Mouse (Mus musculus) hindlimb bud, embryonic 11.5 days (tissue): ENCODE results near the gene Tulp2.
"Not testable (repeated sequence)": the region's sequence is repeated elsewhere in the genome, so short reads cannot be mapped to it uniquely, and the experiment has no call there.

Source experiments
- DNase-seq: peaks from one replicate; pipeline ENCODE4 v3.0.0-alpha.2; 2012; ENCODE audit warnings: low read depth, low spot score; ENCODE audit errors: extremely low spot score

Tulp2 gene

DNA sequence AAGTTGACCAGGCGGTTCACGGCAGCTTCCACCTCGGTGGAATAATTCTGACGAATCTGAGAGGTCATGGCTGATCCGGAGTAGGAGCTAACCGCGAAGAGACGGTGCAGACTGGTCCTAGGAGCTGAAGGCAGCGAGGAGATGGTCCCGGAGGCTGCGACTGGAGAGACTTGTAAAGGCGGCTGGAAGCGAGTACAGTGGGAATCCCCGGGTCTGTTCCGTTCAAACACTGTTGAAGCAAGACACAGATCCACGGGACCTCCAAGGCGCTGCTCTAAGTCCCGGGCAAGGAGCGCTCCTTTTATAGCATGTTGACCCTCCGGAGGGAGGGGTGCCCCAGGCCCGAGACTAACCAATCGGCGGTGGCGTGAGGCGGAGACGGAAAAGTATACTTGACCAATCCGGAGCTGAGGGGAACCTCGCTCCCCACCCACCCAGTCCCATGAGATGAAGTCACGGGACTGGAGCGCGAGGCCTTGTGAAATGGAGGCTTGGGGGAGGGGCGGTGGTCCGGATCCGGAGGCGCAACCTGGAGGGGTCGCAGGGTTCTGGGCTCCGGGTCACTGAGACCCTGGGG is 22.0 kb upstream of the Tulp2 start, which contains the start of gene Ftl1:
Gene Ftl1 (minus strand): TSS at position 321 of the 577 bp plus-strand sequence.
- DNase-seq: peak; percentile 93

DNA sequence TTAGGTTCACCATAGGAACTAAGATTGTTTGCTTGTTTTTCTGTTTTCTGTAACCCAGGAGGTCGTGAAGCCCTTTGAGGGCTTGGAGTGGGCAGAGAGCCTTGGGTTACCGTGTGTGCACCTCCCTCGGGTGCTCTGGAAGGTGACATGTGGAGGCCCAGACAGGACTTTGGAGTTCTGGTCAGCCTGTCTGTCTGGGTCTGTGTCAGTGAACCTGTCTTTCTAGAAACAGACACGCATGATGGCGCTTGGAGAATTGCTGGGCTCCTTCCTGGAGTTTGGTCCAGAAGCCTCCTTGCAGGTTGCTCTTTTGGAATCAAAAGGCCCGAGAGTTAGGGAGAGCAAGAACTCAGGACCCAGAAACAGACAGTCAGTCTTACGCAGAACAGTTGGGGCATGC is 21.3 kb upstream of the Tulp2 start:
- no peak for DNase-seq

DNA sequence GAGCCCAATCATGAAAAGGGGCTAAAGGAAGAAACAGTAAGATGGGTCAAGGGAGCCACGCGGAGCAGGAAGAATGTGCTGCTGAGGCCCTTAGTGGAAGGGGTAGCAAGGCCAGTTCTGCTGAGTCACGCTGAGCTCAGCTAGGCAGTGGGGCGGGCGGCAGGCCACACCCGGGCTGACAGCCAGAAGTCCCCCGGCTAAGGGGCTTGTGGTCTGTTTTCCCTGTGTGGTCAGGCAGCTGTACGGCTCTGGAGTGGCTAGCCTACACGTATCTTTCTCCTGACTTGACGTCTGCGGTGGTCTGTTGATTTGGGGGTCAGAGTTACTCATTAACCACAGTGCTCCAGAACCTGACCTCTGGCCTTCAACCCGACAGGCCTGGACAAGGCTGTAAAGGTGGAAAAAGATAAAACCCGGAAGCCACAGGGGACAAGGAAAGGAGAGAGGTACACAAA is 20.8 kb upstream of the Tulp2 start:
- no peak for DNase-seq

DNA sequence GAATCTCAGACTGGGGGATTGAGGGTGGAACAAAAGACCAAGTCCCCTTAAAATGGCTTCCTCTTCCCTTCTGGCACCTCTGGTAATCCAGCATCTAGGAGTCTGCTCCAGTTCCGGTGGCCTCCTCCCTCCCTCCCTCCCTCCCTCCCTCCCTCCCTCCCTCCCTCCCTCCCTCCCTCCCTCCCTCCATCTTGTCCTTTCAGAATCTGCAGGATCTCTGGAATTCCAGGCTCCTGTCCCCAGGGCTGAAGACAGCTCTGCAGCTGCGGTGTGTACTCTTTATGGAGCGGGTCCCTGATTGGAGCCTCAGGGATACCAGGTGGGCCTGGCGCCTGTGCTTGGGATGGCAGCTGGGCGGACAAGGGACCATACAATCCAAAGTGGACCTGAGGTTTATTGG is 20.4 kb upstream of the Tulp2 start:
- no peak for DNase-seq

DNA sequence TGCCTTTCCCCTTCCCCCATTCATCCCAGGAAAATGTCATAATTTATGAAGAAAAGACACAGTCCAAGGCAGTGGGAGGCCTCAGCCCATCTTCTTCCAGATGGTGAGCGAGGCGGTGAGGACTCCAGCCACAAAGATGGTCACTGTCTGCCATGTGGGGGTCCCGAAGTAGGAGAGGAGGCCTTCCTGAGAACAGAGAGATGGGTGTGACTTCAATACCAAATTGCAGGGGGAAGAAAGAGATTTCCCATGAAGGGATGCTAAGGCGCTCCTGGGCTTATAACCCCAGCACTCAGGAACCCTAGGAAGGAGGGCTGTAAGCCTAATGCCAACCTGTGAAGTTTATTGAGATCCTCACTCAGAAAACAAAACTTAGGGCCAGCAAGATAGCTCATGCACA is 19.9 kb upstream of the Tulp2 start:
- DNase-seq: no peak

DNA sequence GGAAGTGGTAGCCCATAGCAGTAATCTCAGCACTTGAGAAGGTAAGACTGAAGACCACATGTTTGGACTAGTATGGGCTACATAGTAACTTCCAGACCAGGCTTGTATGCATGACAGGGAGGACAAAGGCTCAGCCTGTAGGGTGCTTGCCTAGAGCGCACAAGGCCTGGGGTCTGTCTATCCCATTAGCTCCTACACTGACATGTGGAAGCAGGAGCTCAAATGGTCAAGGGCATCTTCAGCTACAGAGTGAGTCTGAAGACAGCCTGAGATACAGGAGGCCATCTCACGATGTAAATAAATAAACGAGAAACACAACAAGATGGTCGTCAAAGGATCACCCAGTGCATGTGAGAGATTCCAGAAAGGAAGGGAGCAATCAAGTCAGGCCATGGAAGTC is 19.4 kb upstream of the Tulp2 start:
- no peak for DNase-seq

DNA sequence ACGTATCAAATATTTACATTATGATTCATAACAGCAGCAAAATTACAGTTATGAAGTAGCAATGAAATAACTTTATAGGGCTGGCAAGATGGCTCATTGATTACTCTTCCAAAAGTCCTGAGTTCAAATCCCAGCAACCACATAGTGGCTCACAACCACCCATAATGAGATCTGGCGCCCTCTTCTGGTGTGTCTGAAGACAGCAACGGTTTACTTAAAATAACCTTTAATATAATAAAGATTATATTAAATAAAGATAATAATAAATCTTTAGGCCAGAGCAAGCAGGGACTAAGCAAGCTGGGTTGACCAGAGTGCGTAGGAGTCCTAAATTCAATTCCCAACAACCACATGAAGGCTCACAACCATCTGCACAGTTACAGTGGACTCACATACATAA is 18.8 kb upstream of the Tulp2 start:
- not testable (repeated sequence) for DNase-seq

DNA sequence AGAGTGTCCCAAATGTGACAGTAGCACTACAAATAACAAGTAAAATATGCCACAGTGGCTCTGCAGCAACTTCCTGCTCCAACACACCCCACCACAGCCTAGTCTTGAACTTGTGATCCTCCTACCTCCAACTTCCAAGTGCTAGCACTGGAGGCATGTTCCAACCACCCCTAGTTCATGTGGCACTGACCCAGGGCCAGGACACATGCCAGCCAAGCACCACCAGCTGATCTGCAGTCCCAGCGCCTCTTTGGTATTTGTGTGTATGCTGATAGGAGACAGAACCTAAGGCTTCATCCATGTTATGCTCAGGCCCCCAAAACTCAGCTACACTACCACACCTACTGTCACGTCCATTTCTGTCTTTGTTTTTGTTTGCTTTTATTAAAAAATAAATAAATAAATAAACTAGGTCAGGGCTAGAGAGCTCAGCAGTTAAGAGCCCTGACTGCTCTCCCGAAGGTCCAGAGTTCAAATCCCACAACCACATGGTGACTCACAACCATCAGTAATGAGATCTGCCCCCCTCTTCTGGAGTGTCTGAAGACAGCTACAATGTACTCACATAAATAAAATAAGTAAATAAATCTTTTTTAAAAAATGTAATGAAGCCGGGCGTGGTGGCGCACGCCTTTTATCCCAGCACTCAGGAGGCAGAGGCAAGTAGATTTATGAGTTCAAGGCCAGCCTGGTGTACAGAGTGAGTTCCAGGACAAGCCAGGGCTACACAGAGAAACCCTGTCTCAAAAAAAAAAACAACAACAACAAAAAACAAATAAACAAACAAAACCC is 17.5 kb upstream of the Tulp2 start:
- no peak for DNase-seq

DNA sequence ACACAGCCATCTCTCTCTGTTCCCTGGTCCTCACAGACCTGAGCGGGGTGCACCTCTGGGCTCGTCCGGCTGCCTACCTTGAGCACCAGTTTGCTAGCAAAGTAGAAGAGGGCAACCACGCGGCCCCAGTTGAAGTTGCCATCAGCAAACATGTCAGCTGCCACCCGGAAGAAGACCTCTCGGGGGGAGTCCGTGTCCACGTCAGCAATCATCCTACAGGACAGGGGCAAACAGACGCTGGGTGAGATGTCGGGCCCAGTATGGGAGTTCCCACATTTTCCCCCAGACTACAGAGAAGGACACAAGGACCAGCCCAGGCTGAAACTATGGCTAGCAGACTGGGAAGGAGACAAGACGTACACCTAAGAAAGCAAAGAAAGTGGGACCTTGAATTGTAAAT is 16.6 kb upstream of the Tulp2 start:
- no peak for DNase-seq

DNA sequence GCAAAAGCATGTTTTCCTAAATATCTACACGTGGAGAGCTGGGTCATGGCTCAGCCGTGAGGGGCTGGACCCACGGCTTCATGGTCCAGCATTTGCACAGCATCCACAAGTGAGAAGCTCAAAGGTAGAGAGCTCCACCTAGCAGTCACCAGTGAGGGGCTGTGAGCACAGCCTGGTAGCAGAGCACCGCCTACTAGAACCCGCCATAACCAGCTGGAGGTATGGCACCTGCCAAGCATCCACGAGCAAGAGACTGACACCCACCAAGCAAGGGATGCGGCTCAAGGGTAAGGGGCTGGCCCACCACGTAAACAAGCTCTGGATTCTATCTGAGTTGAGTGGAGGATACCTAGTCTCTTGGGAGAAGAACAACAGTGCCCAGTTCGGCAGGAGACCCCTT is 16.1 kb upstream of the Tulp2 start:
- no peak for DNase-seq

DNA sequence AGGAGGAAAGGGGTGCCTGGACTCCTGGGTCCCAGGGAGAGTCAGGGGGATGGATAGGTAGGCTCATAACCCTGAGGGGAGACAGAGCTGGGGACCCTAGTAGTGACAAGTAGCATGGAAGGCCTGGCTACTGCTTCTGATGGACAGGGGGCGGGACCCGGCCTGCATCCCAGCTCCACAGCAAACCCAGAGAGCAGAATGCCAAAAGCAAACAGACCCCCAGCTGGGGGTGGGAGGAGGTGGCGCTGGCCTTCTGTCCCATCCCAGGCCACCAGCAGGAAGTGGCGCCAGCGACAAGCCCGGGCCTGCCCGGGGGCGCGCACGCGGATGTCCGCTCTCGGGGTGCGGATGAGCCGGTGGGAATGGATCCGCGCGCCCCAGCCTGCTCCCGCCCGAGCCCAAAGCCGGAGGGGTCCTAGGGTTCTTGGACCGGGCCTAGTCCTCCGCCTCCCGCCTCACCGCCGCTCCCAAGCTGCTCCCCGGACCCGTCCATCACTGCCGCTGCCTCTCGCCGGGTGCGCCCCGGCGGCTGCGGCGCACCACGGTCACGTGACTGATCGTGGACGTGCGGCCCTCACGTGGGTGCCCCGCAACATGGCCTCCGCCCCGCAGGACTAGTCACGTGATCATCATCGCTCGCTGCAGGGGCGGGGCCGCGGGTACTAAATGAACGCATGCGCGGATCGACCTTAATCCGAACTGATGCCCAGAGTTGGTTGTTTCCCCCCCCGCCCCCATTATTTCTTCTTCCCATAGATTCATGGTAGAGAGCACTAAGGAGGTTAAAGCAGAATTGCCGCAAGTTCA is 15.2 kb upstream of the Tulp2 start, which contains the start of gene Bax:
Gene Bax (minus strand): TSS at position 616 of the 807 bp plus-strand sequence.
- DNase-seq: peak; percentile 79

DNA sequence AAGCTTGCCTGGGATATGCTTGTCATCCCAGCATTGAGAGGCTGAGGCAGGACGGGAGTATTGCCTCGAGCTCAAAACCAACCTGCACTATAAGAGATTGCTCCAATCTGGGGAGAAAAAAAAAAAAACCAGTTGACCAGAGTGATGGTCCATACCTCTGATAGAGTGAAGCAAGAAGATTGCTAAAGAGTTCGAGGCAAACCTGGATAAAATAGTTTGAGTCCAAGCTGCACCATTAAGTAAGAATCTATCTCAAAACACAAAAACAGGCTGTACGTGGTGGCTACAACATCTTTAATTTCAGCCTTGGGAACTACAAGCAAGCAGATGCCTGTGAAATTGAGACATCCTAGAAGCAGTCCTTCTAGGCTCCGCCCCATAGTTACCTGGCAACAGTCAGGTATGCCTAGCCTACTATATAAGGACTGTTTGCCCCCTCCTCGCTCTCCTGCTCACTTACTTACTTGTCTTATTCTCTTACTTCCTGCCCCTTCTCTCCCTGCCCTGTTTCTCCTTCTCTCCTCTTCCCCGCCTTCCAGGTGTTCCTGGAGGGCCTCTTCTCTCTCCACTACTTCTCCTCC is 14.5 kb upstream of the Tulp2 start:
- no peak for DNase-seq

DNA sequence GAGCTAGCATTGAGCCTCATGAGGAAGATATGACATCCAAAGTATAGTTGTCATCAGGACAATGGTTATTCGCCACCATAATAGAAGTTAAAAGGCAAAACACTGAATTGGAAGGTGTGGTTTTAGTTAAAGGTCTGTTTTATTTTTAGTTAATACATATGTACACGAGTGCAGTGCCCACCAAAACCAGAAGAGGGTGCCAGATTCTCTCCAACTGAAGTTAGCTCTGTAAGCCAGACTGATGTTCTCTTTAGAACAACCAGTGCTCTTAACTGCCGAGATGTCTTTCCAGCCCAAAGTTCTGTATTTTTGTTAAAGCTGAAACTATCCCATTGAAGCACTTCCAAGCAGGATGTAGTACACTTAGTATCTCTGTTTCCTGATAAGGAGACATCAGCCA is 10.8 kb upstream of the Tulp2 start:
- DNase-seq: no peak

DNA sequence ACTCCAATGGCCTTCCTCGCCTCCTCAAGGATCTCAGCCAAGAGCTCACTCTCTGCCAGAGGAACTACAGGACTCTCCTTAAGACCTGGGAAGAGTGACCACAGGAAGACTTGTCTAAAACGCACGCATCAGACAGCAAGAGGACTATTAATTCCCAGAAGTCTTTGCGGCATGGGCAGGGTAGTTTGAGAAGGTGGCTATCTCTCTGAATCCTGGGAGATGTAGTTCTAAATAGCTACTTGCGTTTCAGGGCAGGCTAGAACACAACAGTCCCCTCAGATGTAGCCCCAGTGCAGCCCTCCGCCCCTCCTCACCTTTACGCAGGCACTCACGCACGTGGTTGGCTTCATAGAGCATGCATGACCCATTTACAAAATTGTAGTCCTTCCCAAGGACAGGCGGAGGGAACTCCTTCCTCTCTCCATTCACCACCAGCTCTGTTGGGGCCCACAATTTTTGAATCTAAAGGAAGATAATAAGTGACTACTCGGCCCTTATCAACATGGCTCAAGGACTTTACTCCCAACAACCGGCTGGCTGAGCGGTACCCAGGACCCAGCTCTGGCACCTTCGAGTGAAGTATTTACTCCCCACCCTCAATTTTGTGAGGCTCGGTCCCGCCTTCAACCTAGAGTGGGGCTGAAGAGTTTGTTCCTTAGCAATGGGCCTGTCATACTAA is 6.2 kb upstream of the Tulp2 start:
- no peak for DNase-seq

DNA sequence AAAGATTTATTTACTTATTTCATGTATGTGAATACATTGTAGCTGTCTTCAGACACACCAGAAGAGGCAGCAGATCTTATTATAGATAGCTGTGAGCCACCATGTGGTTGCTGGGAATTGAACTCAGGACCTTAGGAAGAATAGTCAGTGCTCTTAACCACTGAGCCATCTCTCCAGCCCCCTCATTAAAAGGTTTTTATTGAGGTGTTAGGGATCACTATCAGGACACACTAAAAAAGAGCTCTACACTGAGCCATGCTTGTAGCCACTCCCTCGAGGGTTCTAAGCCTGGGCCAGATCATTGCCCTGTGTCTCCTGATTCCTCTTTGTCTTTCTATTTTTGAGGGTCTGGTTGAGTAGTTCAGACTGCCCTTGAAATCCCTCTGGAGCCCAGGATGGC is 5.2 kb upstream of the Tulp2 start:
- no peak for DNase-seq

DNA sequence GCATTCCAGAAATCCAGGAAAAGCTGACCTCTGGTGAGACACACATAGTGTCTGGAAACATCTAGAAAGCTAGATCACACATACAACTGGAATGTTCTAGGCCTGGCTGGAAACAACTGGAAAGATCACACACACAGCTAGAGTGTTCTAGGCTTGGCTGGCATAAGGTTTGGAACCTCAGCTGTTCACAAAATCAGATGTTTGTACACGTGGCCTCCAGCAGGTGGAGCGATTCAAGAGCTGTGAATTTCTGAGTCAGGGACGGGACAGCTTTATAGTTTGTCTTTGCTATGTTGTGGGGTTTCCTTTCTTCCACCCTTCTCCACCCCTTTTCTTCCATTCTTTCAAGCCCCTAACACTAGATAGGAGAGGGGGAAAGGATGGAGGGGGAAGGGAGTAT is 4.7 kb upstream of the Tulp2 start:
- no peak for DNase-seq

DNA sequence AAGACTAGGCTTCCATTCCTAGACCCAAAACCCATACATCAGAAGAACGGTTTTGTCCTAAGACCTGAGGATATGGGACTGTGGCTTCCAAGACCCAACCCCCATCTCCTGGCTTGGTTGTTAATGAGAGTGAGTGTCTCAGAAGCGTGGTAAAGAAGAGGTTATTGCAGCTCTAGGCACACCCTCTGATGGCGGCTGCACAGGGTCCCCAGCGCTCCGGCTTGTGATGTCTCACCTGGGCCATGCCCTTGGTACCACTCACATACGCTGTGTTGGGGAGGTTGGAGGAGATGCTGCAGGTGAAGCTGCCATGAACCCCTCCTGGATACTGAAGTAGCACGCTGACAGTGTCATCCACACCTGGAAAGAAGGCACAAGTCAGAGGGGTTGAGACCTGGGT is 2.9 kb upstream of the Tulp2 start:
- no peak for DNase-seq

DNA sequence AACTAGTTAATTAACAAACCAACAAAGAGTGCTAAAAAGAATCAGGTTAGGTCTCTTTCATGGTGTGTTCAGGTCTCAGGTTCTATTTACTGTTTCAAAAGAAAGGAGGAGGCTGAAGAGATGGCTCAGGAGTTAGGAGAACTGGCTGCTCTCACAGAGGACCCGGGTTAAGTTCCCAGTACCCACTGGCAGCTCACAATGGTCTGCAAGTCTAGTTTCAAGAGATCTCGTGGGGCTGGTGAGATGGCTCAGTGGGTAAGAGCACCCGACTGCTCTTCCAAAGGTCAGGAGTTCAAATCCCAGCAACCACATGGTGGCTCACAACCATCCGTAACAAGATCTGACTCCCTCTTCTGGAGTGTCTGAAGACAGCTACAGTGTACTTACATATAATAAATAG is 1.4 kb upstream of the Tulp2 start:
- DNase-seq: not testable (repeated sequence)

DNA sequence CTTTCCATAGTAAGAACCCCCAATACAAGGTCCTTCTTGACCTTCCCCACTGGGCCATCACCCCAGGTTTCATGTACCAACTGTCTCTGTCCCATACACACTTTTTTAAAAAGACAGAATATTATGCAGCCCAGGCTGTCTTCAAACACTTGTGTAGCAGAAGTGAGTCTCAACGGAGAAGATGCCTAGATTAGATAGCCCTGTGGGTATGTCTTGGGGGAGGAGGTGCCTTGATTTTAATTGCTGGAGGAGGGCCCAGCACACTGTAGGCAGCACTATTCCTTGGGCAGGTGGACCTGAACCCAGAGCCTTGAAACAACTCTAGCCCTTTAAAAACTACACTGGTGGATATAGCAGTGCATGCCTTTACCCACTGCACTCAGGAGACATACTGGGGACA is 489 bp downstream of the Tulp2 start:
- DNase-seq: no peak

DNA sequence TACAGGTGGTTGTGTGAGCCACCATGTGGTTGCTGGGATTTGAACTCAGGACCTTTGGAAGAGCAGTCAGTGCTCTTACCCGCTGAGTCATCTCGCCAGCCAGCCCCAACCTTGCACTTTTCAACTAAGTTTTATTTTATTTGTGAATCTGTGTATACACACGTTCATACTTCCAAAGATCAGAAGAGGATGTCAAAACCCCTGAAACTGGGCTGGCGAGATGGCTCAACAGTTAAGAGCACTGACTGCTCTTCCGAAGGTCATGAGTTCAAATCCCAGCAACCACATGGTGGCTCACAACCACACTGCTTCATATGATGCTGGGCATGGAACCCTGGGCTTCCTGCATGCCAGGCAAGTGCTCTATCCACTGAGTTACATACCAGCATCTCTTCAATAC is 3.3 kb downstream of the Tulp2 start:
- DNase-seq: not testable (repeated sequence)

DNA sequence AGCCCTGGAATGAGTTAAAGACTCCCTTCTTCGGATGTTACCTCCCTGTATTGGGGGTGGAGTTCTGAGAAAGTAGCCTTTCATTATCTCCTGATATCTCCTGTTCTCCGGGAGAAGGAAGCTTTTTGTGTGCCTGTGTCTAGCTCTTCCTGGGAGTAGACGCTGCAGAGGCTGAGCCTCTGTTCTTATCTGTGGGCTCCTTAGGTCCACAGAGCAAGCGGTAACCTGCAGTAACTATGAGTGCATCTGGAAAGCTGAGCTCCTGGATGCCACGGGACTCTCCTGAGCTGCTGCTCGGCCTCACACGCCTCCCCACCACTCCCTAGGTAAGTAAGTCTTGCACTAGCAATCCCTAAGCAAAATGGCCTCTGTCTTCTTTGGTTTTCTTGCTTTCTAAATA is 4.5 kb downstream of the Tulp2 start:
- DNase-seq: no peak
